Mouse (Mus musculus) gastrocnemius, adult 2 months (tissue): ENCODE measurements around the gene Spata1. TPM values are rescaled to one million over a fixed set of nuclear protein-coding genes. Genes with fewer than 3 reads are reported as not detected.

Experiments used
- DNase-seq: peaks from one replicate; pipeline ENCODE4 v3.0.0; 2022
- H3K27ac ChIP-seq: fragments of 200-600 bp; 2 replicates; pipeline ENCODE4 v1.8.1; 2022; ENCODE audit warnings: mild to moderate bottlenecking
- H3K4me3 ChIP-seq: fragments of 200-600 bp; 2 replicates; pipeline ENCODE4 v1.8.1; 2022; ENCODE audit warnings: mild to moderate bottlenecking, moderate library complexity
- CTCF ChIP-seq: fragments of 200-600 bp; IDR thresholded peaks from 2 replicates; pipeline ENCODE4 v1.8.1; 2022; ENCODE audit warnings: antibody characterized with exemption, mild to moderate bottlenecking, moderate library complexity
- intact Hi-C: fragments of 180-260 bp; cut with DNase I; formaldehyde crosslinking; loops from one replicate; pipeline ENCODE4 v1.15.1; 2025
- long read RNA-seq, 2 experiments: library from polyadenylated mRNA; stranded (forward); transcript quantifications; one replicate each; pipeline ENCODE4 v2.0.0; 2021
- total RNA-seq, 2 experiments: library from RNA; stranded (reverse); gene quantifications; 2 replicates each; pipeline ENCODE4 v1.2.3; 2021

Gene Spata1
- 1 to 10 TPM; 4.4 to 5.4 TPM for total RNA-seq
- long read RNA-seq, experiment 1, partial matches to known transcripts: 0 of 4 reads
- long read RNA-seq, experiment 1, other reads (novel, unspliced or antisense): 4 of 4 reads
- long read RNA-seq, experiment 2, partial matches to known transcripts: 2 of 4 reads
- long read RNA-seq, experiment 2, other reads (novel, unspliced or antisense): 2 of 4 reads

- TF ChIP-seq CTCF: no peak
- peak; percentile 94 for DNase-seq
- Histone ChIP-seq H3K4me3 (peak within 1 kb of the TSS; percentile 99), H3K27ac (peak within 1 kb of the TSS; percentile 99)
- intact Hi-C loops: loop anchor here (2.0 to 5.0 kb wide), 2 partner anchors 21 to 47 kb away; partner anchors contain the start of gene Rpf1
Observed at GRCm38 (mm10) chr3:146499431-146500002, at the start of gene Spata1, which contains the start of gene Gng5. Gene Spata1, minus strand, starts transcription at chr3:146499753. Gene Gng5, plus strand, starts transcription at chr3:146499807.

GRCm38 (mm10) chr3:146543632-146544031 lies 44.1 kb upstream of the Spata1 start:
- no peak overlapping the region for H3K4me3 ChIP-seq
- H3K27ac ChIP-seq: no peak overlapping the region
- TF ChIP-seq CTCF: no peak
- no peak for DNase-seq
- intact Hi-C loops: no loop called here

GRCm38 (mm10) chr3:146540521-146541273 lies 41.1 kb upstream of the Spata1 start:
- TF ChIP-seq CTCF: no peak
- intact Hi-C loops: no loop called here
- no peak for DNase-seq
- Histone ChIP-seq H3K27ac (no peak overlapping the region), H3K4me3 (no peak overlapping the region)

- no peak for TF ChIP-seq CTCF
- DNase-seq: no peak
- Histone ChIP-seq H3K4me3 (no peak overlapping the region), H3K27ac (no peak overlapping the region)
- intact Hi-C loops: no loop called here
Observed at GRCm38 (mm10) chr3:146534986-146535385, 35.4 kb upstream of the Spata1 start.

GRCm38 (mm10) chr3:146528335-146528734 lies 28.8 kb upstream of the Spata1 start:
- TF ChIP-seq CTCF: no peak
- Histone ChIP-seq H3K4me3 (no peak overlapping the region), H3K27ac (no peak overlapping the region)
- no peak for DNase-seq
- intact Hi-C loops: no loop called here

GRCm38 (mm10) chr3:146521652-146522020 lies 22.1 kb upstream of the Spata1 start:
- H3K27ac ChIP-seq: peak overlapping the region; percentile 99
- no peak for TF ChIP-seq CTCF
- intact Hi-C loops: loop anchor here (2.0 to 5.0 kb wide), 2 partner anchors 21 to 119 kb away; partner anchors contain the start of gene Ssx2ip

GRCm38 (mm10) chr3:146520798-146521651 lies 21.5 kb upstream of the Spata1 start, which contains the start of gene Rpf1:
Gene Rpf1, minus strand, starts transcription at chr3:146521429.
- intact Hi-C loops: loop anchor here (2.0 to 5.0 kb wide), 2 partner anchors 20 to 119 kb away; partner anchors contain the start of gene Ssx2ip

More at GRCm38 (mm10) chr3:146521652-146522020, 22.1 kb upstream of the Spata1 start:
- DNase-seq: no peak
- H3K4me3 ChIP-seq: peak overlapping the region; percentile 84

GRCm38 (mm10) chr3:146520226-146520797 lies 20.8 kb upstream of the Spata1 start:
- TF ChIP-seq CTCF: 0 out of 2 replicates have a peak, but pooled peaks have one; percentile 3
- intact Hi-C loops: loop anchor here (2.0 to 5.0 kb wide), 2 partner anchors 20 to 118 kb away; partner anchors contain the start of gene Ssx2ip
- no peak for DNase-seq

More at GRCm38 (mm10) chr3:146520798-146521651, 21.5 kb upstream of the Spata1 start, which contains the start of gene Rpf1:
- peak; percentile 93 for DNase-seq
- TF ChIP-seq CTCF: no peak
- Histone ChIP-seq H3K4me3 (peak within 1 kb of the TSS; percentile 84), H3K27ac (peak within 1 kb of the TSS; percentile 99)

GRCm38 (mm10) chr3:146506711-146507110 lies 7.2 kb upstream of the Spata1 start:
- DNase-seq: no peak
- H3K27ac ChIP-seq: no peak overlapping the region
- intact Hi-C loops: no loop called here
- H3K4me3 ChIP-seq: no peak overlapping the region
- TF ChIP-seq CTCF: no peak

More at GRCm38 (mm10) chr3:146520226-146520797, 20.8 kb upstream of the Spata1 start:
- Histone ChIP-seq H3K27ac (peak overlapping the region; percentile 99), H3K4me3 (peak overlapping the region; percentile 84)

GRCm38 (mm10) chr3:146501601-146502123 lies 2.1 kb upstream of the Spata1 start:
- Histone ChIP-seq H3K4me3 (peak overlapping the region; percentile 99), H3K27ac (peak overlapping the region; percentile 99)
- DNase-seq: no peak
- intact Hi-C loops: loop anchor here (2.0 kb wide), 1 partner anchor 19 kb away; the partner anchor contains the start of gene Rpf1
- TF ChIP-seq CTCF: no peak

- TF ChIP-seq CTCF: no peak
- intact Hi-C loops: loop anchor here (2.0 kb wide), 1 partner anchor 20 kb away; the partner anchor contains the start of gene Rpf1
- no peak for DNase-seq
- peak overlapping the region; percentile 99 for H3K4me3 ChIP-seq
- H3K27ac ChIP-seq: peak overlapping the region; percentile 99
Observed at GRCm38 (mm10) chr3:146500810-146501201, 1.3 kb upstream of the Spata1 start.
